Mouse (Mus musculus) layer of hippocampus, adult 18-20 months (tissue): ENCODE data around the gene Polr2e. TPM values are rescaled to one million over a fixed set of nuclear protein-coding genes. Genes with fewer than 3 reads are reported as not detected.
A peak's percentile ranks its signal among the peaks of the same experiment; 100 is the strongest.

Experiments used
- DNase-seq, 2 experiments: peaks; one replicate each; pipeline ENCODE4 v3.0.0; 2022; ENCODE audit warnings: low spot score in 2 of 2
- total RNA-seq, 2 experiments: library from RNA; stranded (reverse); gene quantifications; 2 replicates each; pipeline ENCODE4 v1.2.3; 2021

Polr2e gene
- total RNA-seq, 2 experiments from 2014 or later: 88.2 to 93.9 TPM

GRCm38 (mm10) chr10:80018739-80019297, 20.8 kb downstream of the Polr2e start:
- DNase-seq: no peak

- no peak for DNase-seq
These were observed 21.8 kb downstream of the Polr2e start for GRCm38 (mm10) chr10:80017771-80018170.

- DNase-seq: no peak
These were observed 22.2 kb downstream of the Polr2e start for GRCm38 (mm10) chr10:80017361-80017760.

- no peak for DNase-seq
These were observed 22.7 kb downstream of the Polr2e start for GRCm38 (mm10) chr10:80016931-80017330.

GRCm38 (mm10) chr10:80016511-80016910, 23.1 kb downstream of the Polr2e start, which contains the start of gene Arhgap45:
Arhgap45 (plus strand) TSS chr10:80016653.
- no peak for DNase-seq

- no peak for DNase-seq
These were observed 24.0 kb downstream of the Polr2e start for GRCm38 (mm10) chr10:80015583-80015982.

GRCm38 (mm10) chr10:80014484-80015290, 24.9 kb downstream of the Polr2e start:
- no peak for DNase-seq

GRCm38 (mm10) chr10:80013609-80014008, 26.0 kb downstream of the Polr2e start:
- DNase-seq: no peak

GRCm38 (mm10) chr10:80011740-80012139, 27.9 kb downstream of the Polr2e start:
- DNase-seq: no peak

- DNase-seq: no peak
These were observed 35.3 kb downstream of the Polr2e start for GRCm38 (mm10) chr10:80004233-80004705.

- no peak for DNase-seq
These were observed 36.0 kb downstream of the Polr2e start for GRCm38 (mm10) chr10:80003374-80004232.

- no peak for DNase-seq
These were observed 36.8 kb downstream of the Polr2e start for GRCm38 (mm10) chr10:80002829-80003228.

- no peak for DNase-seq
These were observed 37.6 kb downstream of the Polr2e start for GRCm38 (mm10) chr10:80001945-80002344.

- no peak for DNase-seq
These were observed 41.8 kb downstream of the Polr2e start for GRCm38 (mm10) chr10:79997819-79998218.

GRCm38 (mm10) chr10:79997034-79997760, 42.4 kb downstream of the Polr2e start:
- DNase-seq: peak; percentile 58 to 75

GRCm38 (mm10) chr10:79996272-79997033, 43.1 kb downstream of the Polr2e start, which contains the start of gene Abca7:
Abca7 (plus strand) TSS chr10:79996494.
- peak; percentile 92 to 97 for DNase-seq

GRCm38 (mm10) chr10:79995636-79996035, 44.0 kb downstream of the Polr2e start:
- no peak for DNase-seq

GRCm38 (mm10) chr10:79994397-79995115, 45.0 kb downstream of the Polr2e start:
- DNase-seq: no peak

- DNase-seq: no peak
These were observed 48.0 kb downstream of the Polr2e start for GRCm38 (mm10) chr10:79991548-79991947.
